In genomic region chr1:179096993-179097392, GRCm38 (mm10) we compare ENCODE assay signal across 24 mouse cellular contexts.
DNase-seq lines count a peak whose midpoint lies in the region; ATAC-seq and TF ChIP-seq lines count a peak whose summit lies in the region.
"Had no signal": no experiment of that assay in that cellular context is flagged by ENCODE, and none has a peak within 500 bp of the region (broad histone marks: within the 10 kb centered on the region; RNA-seq: fewer than 3 reads in every experiment).

No protein-coding gene starts in this region.

- 52% methylated on average over 8 of the region's 8 CpGs for WGBS in heart, embryonic 13.5 days
- 30% methylated on average over 8 of the region's 8 CpGs for WGBS in embryonic facial prominence, embryonic 15.5 days
- WGBS in limb, embryonic 14.5 days, result 22% methylated on average over 8 of the region's 8 CpGs
- 82% methylated on average over 8 of the region's 8 CpGs for WGBS in hindbrain, embryonic 16.5 days

- H3K4me2 ChIP-seq in heart, embryonic 13.5 days, result peak overlapping the region; percentile 25; the same call in 1 of the 2 replicates
- H3K4me2 ChIP-seq in embryonic facial prominence, embryonic 15.5 days (replicated peaks), result peak overlapping the region; percentile 19; the same call in 1 of the 2 replicates
- H3K4me2 ChIP-seq in limb, embryonic 14.5 days (replicated peaks; ENCODE audit: low read depth, low read length, severe bottlenecking), result peak overlapping the region; percentile 41
- no peak overlapping the region for H3K4me2 ChIP-seq in hindbrain, embryonic 16.5 days (ENCODE audit: low read length)
- H3K4me2 ChIP-seq: hindbrain, embryonic 15.5 days; midbrain, embryonic 13.5 days; neural tube, embryonic 13.5 days; stomach, embryonic 15.5 days had no signal

- TF ChIP-seq POLR2A in limb, embryonic 14.5 days (IDR thresholded peaks at IDR 0.05; ENCODE audit: borderline replicate concordance, extremely low read depth, insufficient read depth, insufficient read length), result no peak

- ATAC-seq in heart, embryonic 13.5 days (ENCODE audit: extremely low read depth, insufficient number of reproducible peaks, low FRiP score, low TSS enrichment), result no peak
- ATAC-seq in embryonic facial prominence, embryonic 15.5 days (ENCODE audit: insufficient number of reproducible peaks, low FRiP score, low TSS enrichment, low read depth), result peak; percentile 71
- peak; percentile 75 for ATAC-seq in limb, embryonic 14.5 days (ENCODE audit: low FRiP score, low read depth)
- ATAC-seq in hindbrain, embryonic 16.5 days, result no peak
- ATAC-seq: midbrain, embryonic 13.5 days had no signal

- H3K27me3 ChIP-seq in heart, embryonic 13.5 days (replicated peaks), result no peaks in the 10 kb centered on the region
- H3K27me3 ChIP-seq in embryonic facial prominence, embryonic 15.5 days, result no peaks in the 10 kb centered on the region
- H3K27me3 ChIP-seq in limb, embryonic 14.5 days (ENCODE audit: control insufficient read depth, insufficient read depth, low read length), result no peaks in the 10 kb centered on the region
- H3K27me3 ChIP-seq in hindbrain, embryonic 16.5 days (replicated peaks; ENCODE audit: control insufficient read depth, insufficient read depth, low read length), result no peaks in the 10 kb centered on the region
- H3K27me3 ChIP-seq: hindbrain, embryonic 15.5 days; stomach, embryonic 15.5 days had no signal

- no peak overlapping the region for H3K9ac ChIP-seq in heart, embryonic 13.5 days
- H3K9ac ChIP-seq in embryonic facial prominence, embryonic 15.5 days, result no peak overlapping the region
- no peak overlapping the region for H3K9ac ChIP-seq in limb, embryonic 14.5 days (ENCODE audit: low read depth, low read length, severe bottlenecking)
- H3K9ac ChIP-seq in hindbrain, embryonic 16.5 days (ENCODE audit: low read depth, low read length), result no peak overlapping the region
- H3K9ac ChIP-seq: hindbrain, embryonic 15.5 days; midbrain, embryonic 13.5 days; neural tube, embryonic 13.5 days; stomach, embryonic 15.5 days had no signal

- H3K9me3 ChIP-seq in heart, embryonic 13.5 days, result no peaks in the 10 kb centered on the region
- no peaks in the 10 kb centered on the region for H3K9me3 ChIP-seq in embryonic facial prominence, embryonic 15.5 days (replicated peaks)
- H3K9me3 ChIP-seq in limb, embryonic 14.5 days (ENCODE audit: control insufficient read depth, low read length), result no peaks in the 10 kb centered on the region
- no peaks in the 10 kb centered on the region for H3K9me3 ChIP-seq in hindbrain, embryonic 16.5 days (ENCODE audit: control insufficient read depth, low read length)
- H3K9me3 ChIP-seq: hindbrain, embryonic 15.5 days; midbrain, embryonic 13.5 days; neural tube, embryonic 13.5 days; stomach, embryonic 15.5 days had no signal

- H3K4me3 ChIP-seq in heart, embryonic 13.5 days, result no peak overlapping the region
- no peak overlapping the region for H3K4me3 ChIP-seq in embryonic facial prominence, embryonic 15.5 days (replicated peaks)
- H3K4me3 ChIP-seq in limb, embryonic 14.5 days (replicated peaks; ENCODE audit: low read length), result peak overlapping the region; percentile 16; the same call in 1 of the 2 replicates
- H3K4me3 ChIP-seq in hindbrain, embryonic 16.5 days (ENCODE audit: low read length), result no peak overlapping the region
- H3K4me3 ChIP-seq: hindbrain, embryonic 15.5 days; layer of hippocampus, adult 2 months; midbrain, embryonic 13.5 days; neural tube, embryonic 13.5 days; stomach, embryonic 15.5 days had no signal

- H3K36me3 ChIP-seq in heart, embryonic 13.5 days, result no peaks in the 10 kb centered on the region
- no peaks in the 10 kb centered on the region for H3K36me3 ChIP-seq in embryonic facial prominence, embryonic 15.5 days
- H3K36me3 ChIP-seq in limb, embryonic 14.5 days (ENCODE audit: control insufficient read depth, insufficient read depth, low read length), result no peaks in the 10 kb centered on the region
- H3K36me3 ChIP-seq in hindbrain, embryonic 16.5 days (ENCODE audit: control insufficient read depth, insufficient read depth, low read length), result no peaks in the 10 kb centered on the region
- H3K36me3 ChIP-seq: hindbrain, embryonic 15.5 days; midbrain, embryonic 13.5 days; neural tube, embryonic 13.5 days; stomach, embryonic 15.5 days had no signal

- H3K4me1 ChIP-seq in heart, embryonic 13.5 days, result peaks cover 22% of the 10 kb centered on the region
- H3K4me1 ChIP-seq in embryonic facial prominence, embryonic 15.5 days, result peaks cover 15% of the 10 kb centered on the region
- H3K4me1 ChIP-seq in limb, embryonic 14.5 days (ENCODE audit: control insufficient read depth, insufficient read depth, low read length), result peaks cover 28% of the 10 kb centered on the region
- no peaks in the 10 kb centered on the region for H3K4me1 ChIP-seq in hindbrain, embryonic 16.5 days (ENCODE audit: control insufficient read depth, insufficient read depth, low read depth, low read length)
- H3K4me1 ChIP-seq: hindbrain, embryonic 15.5 days had no signal

- 0 out of 2 replicates have a peak overlapping the region, but pooled peaks have one; percentile 24 for H3K27ac ChIP-seq in heart, embryonic 13.5 days (replicated peaks)
- H3K27ac ChIP-seq in embryonic facial prominence, embryonic 15.5 days (replicated peaks), result peak overlapping the region; percentile 81
- H3K27ac ChIP-seq in limb, embryonic 14.5 days (replicated peaks; ENCODE audit: low read depth, low read length), result peak overlapping the region; percentile 63
- H3K27ac ChIP-seq in hindbrain, embryonic 16.5 days (ENCODE audit: low read depth, low read length), result no peak overlapping the region
- H3K27ac ChIP-seq: hindbrain, embryonic 15.5 days; kidney, postnatal 0 days; layer of hippocampus, adult 2 months; midbrain, embryonic 13.5 days; neural tube, embryonic 13.5 days; stomach, embryonic 15.5 days had no signal

- no peak for DNase-seq in heart, postnatal 4 days
- peak; percentile 54 for DNase-seq in NIH3T3 (ENCODE audit: low read depth)
- peak; percentile 69 for DNase-seq in limb, embryonic 14.5 days (ENCODE audit: low spot score)
- DNase-seq in retina, postnatal 1 day, result no peak
- DNase-seq in gastrocnemius, adult 18-20 months (ENCODE audit: low spot score), result no peak
- DNase-seq: adrenal gland, adult 8-10 months; B cell, adult 2 months; cerebellum, adult 9-10 months; gastrocnemius, postnatal 14 days; heart, adult 18-20 months; heart, postnatal 36 days; kidney, adult 18-20 months; left cerebral cortex, postnatal 4 days; lung, postnatal 10 days; right cerebral cortex, postnatal 14 days had no signal

Comparison
In these comparisons a context has a peak if more than half of its experiments do, and no peak if none do; other contexts are left out.
1. ATAC-seq: peak in embryonic facial prominence, embryonic 15.5 days (single experiment) and limb, embryonic 14.5 days (single experiment); none in heart, embryonic 13.5 days (single experiment) and hindbrain, embryonic 16.5 days (single experiment).
2. DNase-seq: peak in NIH3T3 (single experiment) and limb, embryonic 14.5 days (single experiment); none in heart, postnatal 4 days (single experiment), retina, postnatal 1 day (single experiment) and gastrocnemius, adult 18-20 months (single experiment).